Mouse (Mus musculus) kidney, postnatal 0 days (tissue): ENCODE measurements around the gene Ginm1. TPM values are rescaled to one million over a fixed set of nuclear protein-coding genes. Genes with fewer than 3 reads are reported as not detected.

ENCODE experiments used
- ATAC-seq: fragments of 200-750 bp; cut with Nextera tagmentation; replicated peaks from 2 replicates; pipeline ENCODE4 v1.8.0; 2017; ENCODE audit warnings: low read depth, moderate number of reproducible peaks, moderate TSS enrichment, moderate library complexity; ENCODE audit not compliant: low FRiP score
- DNase-seq: peaks from one replicate; pipeline ENCODE4 v3.0.0-alpha.2; 2016; ENCODE audit warnings: low spot score
- H3K27ac ChIP-seq: fragments of 300-500 bp; sonication (generic); 2 replicates; pipeline ENCODE4 v1.5.1; 2014; ENCODE audit warnings: mild to moderate bottlenecking
- H3K27me3 ChIP-seq: fragments of 300-500 bp; sonication (generic); 2 replicates; pipeline ENCODE4 v1.6.1; 2014; ENCODE audit warnings: low read length, mixed read lengths; ENCODE audit not compliant: insufficient read depth
- H3K36me3 ChIP-seq: fragments of 300-500 bp; sonication (generic); 2 replicates; pipeline ENCODE4 v1.6.1; 2014; ENCODE audit warnings: low read length, mixed read lengths; ENCODE audit not compliant: insufficient read depth
- H3K4me1 ChIP-seq: fragments of 300-500 bp; sonication (generic); replicated peaks from 2 replicates; pipeline ENCODE4 v1.6.1; 2014; ENCODE audit warnings: antibody characterized with exemption, low read length, mixed read lengths; ENCODE audit not compliant: insufficient read depth
- H3K4me2 ChIP-seq: fragments of 300-500 bp; sonication (generic); 2 replicates; pipeline ENCODE4 v1.6.1; 2014; ENCODE audit warnings: mild to moderate bottlenecking, low read length, moderate library complexity, mixed read lengths
- H3K4me3 ChIP-seq: fragments of 300-500 bp; sonication (generic); replicated peaks from 2 replicates; pipeline ENCODE4 v1.5.1; 2014; ENCODE audit warnings: low read depth, low read length
- H3K9ac ChIP-seq: fragments of 300-500 bp; sonication (generic); 2 replicates; pipeline ENCODE4 v1.6.1; 2014; ENCODE audit warnings: low read depth, low read length
- H3K9me3 ChIP-seq: fragments of 300-500 bp; sonication (generic); replicated peaks from 2 replicates; pipeline ENCODE4 v1.6.1; 2016; ENCODE audit warnings: low read length, inconsistent platforms, mixed read lengths
- CTCF ChIP-seq: IDR thresholded peaks from 2 replicates; pipeline ENCODE4 v1.5.1; 2016; ENCODE audit warnings: antibody characterized with exemption, low read depth, mild to moderate bottlenecking, moderate library complexity
- WGBS: fragments of 180-500 bp; shearing (Covaris S2); extraction: QIAGEN DNeasy Blood & Tissue Kit; methylation state at CpG from one replicate; pipeline ENCODE4 v1.1.7; 2014; 5-methylcytosine and 5-hydroxymethylcytosine counted together
- polyA plus RNA-seq: library from polyadenylated mRNA; unstranded; fragments of >200 nt; fragmentation: Nextera tagmentation; extraction: Ambion mirVana; gene quantifications from 2 replicates; pipeline ENCODE4 v1.2.1, GENCODE M21; 2015

Ginm1 gene
- 158 and 165 TPM in 2 replicates for polyA plus RNA-seq

DNA sequence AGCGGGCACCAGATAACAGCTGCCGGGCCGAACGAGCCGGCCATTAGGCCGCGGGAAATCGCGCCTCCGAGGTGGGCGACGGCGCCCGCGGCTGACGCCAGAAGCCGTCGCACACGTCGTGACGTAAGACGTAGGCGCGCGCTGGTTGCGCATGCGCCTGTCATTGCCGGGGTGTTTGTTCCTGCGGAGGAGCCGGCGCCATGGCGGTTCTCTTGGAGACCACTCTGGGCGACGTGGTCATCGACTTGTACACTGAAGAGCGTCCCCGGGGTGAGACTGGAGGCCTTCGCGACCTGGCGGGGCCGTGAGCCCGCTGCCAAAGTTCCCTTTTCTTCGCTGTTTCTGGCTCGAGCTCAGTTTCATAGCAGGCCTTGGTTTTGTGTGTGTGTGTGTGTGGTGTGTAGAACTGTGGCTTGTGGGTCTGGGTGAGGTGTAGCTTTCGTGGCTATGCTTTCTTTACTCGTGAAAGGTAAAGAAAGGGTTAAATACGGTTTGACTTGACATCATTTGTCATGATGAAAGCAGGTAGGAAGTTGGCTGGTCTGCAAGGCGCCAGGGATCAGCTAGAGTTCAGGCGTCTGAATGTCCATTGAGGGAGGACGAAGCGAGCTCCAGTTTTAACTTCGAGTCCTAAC, at the start of gene Ginm1, which contains the start of gene Ppil4:
Gene Ginm1, minus strand, starts transcription at position 74 of the 635 bp plus-strand sequence.
Gene Ppil4, plus strand, starts transcription at position 141 of the 635 bp plus-strand sequence.
- Histone ChIP-seq H3K4me1 (peaks cover 4% of the 10 kb centered on the region; the same call in 1 of the 2 replicates), H3K4me3 (peak within 1 kb of the TSS; percentile 74), H3K27me3 (no peaks in the 10 kb centered on the region), H3K27ac (peak within 1 kb of the TSS; percentile 47; the same call in 1 of the 2 replicates), H3K36me3 (peaks cover 29% of the 10 kb centered on the region), H3K4me2 (peak within 1 kb of the TSS; percentile 73), H3K9me3 (no peaks in the 10 kb centered on the region), H3K9ac (peak within 1 kb of the TSS; percentile 87)
- WGBS: under 1% methylated on average over 51 of the region's 52 CpGs
- no peak for TF ChIP-seq CTCF
- DNase-seq: peak; percentile 93
- peak; percentile 92 for ATAC-seq

DNA sequence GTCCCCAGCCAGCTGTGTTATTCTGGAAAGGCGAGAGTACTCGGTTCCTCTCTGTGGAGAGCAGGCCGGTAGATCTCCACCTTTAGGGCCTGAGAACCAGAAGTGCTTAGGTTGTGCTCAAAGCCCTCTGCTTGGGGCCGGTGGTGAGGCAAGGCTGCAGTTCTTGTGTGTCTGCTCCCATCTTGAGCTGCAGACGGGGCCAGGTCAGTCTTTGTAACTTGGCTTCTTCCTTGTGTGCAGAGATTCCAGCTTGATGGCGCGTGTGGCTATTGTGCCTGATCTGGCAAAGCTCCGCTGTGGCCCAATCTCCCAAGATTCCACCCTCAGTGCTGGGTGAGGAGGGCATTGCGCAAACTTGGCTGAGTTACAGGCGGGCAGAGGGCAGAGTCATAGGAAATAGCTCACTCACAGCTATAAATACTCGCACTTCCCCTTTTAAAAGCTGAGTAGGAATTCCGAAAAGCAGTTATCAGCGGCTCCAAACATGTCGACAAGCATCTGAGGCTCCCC, 49.0 kb upstream of the Ginm1 start:
- Histone ChIP-seq H3K4me2 (0 out of 2 replicates have a peak overlapping the region, but pooled peaks have one; percentile 7), H3K36me3 (no peaks in the 10 kb centered on the region), H3K9ac (no peak overlapping the region), H3K9me3 (no peaks in the 10 kb centered on the region), H3K27me3 (no peaks in the 10 kb centered on the region), H3K4me1 (no peaks in the 10 kb centered on the region), H3K27ac (no peak overlapping the region), H3K4me3 (no peak overlapping the region)
- TF ChIP-seq CTCF: no peak
- DNase-seq (peak; percentile 33), ATAC-seq (no peak)
- 57% methylated on average over 14 of the region's 14 CpGs for WGBS

DNA sequence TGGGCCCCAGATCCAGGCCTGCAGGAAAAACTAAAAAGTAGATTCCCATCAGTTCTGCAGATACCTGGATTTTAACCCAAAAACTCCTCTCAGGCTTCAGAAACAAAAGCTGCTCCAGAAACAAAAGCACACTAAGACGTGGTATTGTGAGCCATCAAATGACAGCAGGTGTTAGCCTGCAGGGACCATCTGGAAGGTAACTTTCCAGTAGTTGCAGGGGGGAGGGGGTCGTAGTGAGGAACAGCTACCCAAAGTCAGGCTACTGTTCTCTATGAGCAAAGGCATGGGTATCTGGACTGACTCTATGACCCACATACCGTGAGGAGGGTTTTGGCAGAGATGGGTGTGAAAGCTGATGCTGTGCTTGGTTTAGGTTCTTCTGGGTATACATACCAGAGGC, 48.2 kb upstream of the Ginm1 start:
- no peak for DNase-seq
- no peaks in the 10 kb centered on the region for H3K9me3 ChIP-seq
- H3K27ac ChIP-seq: no peak overlapping the region
- no peak for ATAC-seq
- no peak overlapping the region for H3K4me3 ChIP-seq
- H3K4me1 ChIP-seq: no peaks in the 10 kb centered on the region
- 68% methylated on average over 3 of the region's 3 CpGs for WGBS
- no peaks in the 10 kb centered on the region for H3K36me3 ChIP-seq
- H3K4me2 ChIP-seq: no peak overlapping the region
- H3K9ac ChIP-seq: no peak overlapping the region
- no peak for TF ChIP-seq CTCF
- no peaks in the 10 kb centered on the region for H3K27me3 ChIP-seq

DNA sequence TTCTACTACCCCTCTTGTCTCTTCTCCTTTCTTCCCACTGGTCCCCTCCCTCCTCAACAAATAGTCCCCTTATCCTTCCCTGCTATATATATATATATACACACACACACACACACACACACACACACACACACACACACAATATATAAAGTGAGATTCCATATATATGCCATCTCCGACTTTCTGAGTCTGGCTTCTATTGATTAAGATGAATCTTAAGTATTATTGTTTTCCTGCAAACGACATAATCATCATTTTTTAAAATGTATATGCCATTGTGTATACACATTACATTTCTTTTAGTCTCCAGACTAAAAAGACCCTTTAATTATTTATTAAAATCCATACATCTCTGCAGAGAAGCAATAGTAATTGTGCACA, 47.7 kb upstream of the Ginm1 start:
- Histone ChIP-seq H3K4me3 (no peak overlapping the region), H3K4me2 (no peak overlapping the region), H3K4me1 (no peaks in the 10 kb centered on the region)

DNA sequence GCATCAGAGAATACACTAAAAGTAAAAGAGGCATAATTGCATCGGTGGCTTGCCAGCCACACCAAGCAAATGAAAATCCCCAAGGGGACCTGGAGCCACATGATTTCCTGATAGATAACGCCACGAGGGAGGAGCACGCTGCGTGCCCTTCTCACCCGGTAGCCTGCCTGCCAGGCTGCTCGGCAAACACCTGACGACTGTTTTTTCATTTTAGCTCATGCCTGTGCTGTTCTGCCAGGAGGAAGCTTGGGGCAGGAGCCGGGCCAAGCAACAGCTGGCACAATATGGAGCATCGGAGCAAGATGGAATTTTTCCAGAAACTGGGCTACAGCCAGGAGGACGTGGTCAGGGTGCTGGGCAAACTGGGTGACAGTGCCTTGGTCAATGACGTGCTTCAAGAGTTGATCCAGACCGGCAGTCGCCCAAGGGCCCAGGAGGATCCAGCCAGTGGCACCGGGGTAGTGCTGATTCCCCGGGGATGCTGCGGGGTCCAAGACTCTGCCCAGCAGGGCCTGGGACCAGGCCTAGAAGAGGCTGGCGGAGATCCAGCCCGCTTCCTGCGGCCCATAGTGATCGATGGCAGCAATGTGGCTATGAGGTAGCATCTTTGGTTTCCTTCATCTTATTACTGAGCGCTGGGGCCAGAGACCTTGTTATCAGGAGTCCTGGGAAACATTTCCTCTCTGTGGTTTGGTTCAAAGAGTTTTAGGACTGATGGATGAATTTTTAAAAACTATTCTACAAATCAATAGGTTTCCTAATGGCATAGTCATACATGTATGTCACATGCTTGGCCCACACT, 47.1 kb upstream of the Ginm1 start:
- Histone ChIP-seq H3K4me2 (no peak overlapping the region), H3K27ac (no peak overlapping the region), H3K9ac (no peak overlapping the region), H3K4me3 (no peak overlapping the region), H3K9me3 (no peaks in the 10 kb centered on the region), H3K27me3 (no peaks in the 10 kb centered on the region), H3K4me1 (no peaks in the 10 kb centered on the region), H3K36me3 (no peaks in the 10 kb centered on the region)
- WGBS: 79% methylated on average over 22 of the region's 22 CpGs
- no peak for DNase-seq
- no peak for TF ChIP-seq CTCF
- no peak for ATAC-seq

More for the DNA sequence above, 47.7 kb upstream of the Ginm1 start:
- no peaks in the 10 kb centered on the region for H3K27me3 ChIP-seq
- TF ChIP-seq CTCF: no peak
- 80% methylated on average over 2 of the region's 2 CpGs for WGBS
- H3K27ac ChIP-seq: no peak overlapping the region
- no peak overlapping the region for H3K9ac ChIP-seq
- ATAC-seq (no peak), DNase-seq (no peak)
- H3K9me3 ChIP-seq: no peaks in the 10 kb centered on the region
- no peaks in the 10 kb centered on the region for H3K36me3 ChIP-seq

DNA sequence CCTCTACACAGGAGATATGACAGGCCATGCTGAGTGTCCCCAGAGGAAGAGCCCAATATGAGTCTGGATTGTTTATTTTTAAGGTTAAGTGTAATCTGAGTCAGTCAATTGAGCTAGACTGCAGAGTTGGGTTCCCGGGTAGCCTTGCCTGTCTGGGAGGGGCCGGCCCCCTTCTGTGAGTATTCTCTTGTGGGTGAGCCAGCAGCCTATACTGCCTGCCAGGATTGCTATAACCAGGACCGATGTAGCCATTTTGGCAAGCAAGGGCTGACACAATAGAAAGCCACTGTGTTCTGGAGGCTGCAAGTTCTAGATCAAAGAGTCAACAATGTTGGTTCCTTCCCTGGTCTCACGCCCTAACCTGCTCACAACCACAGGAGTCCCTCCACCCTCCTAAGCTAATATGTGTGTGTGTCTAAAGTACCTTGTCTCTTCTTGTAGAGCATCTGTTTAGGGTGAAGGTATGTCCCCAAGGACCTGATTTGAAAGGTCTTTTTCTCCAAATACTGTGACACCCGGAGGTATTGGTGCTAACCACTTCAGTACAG, 46.3 kb upstream of the Ginm1 start:
- WGBS: 78% methylated on average over 5 of the region's 5 CpGs
- H3K9me3 ChIP-seq: no peaks in the 10 kb centered on the region
- no peaks in the 10 kb centered on the region for H3K4me1 ChIP-seq
- no peak overlapping the region for H3K4me3 ChIP-seq
- DNase-seq: no peak
- no peak for ATAC-seq
- no peak for TF ChIP-seq CTCF
- H3K9ac ChIP-seq: no peak overlapping the region
- no peaks in the 10 kb centered on the region for H3K36me3 ChIP-seq
- H3K27me3 ChIP-seq: no peaks in the 10 kb centered on the region
- H3K27ac ChIP-seq: no peak overlapping the region
- no peak overlapping the region for H3K4me2 ChIP-seq
